Mouse (Mus musculus): ENCODE data around the gene Cln6.

- TF ChIP-seq POLR2A (IDR thresholded peaks at IDR 0.05; ENCODE audit: insufficient read depth, low read depth, low read length) (no peak), CTCF (IDR thresholded peaks at IDR 0.05; ENCODE audit: insufficient read depth, low read depth, low read length) (no peak)
Measured at GRCm38 (mm10) chr9:62843356-62844024, 4.9 kb downstream of the Cln6 start.

Data from olfactory bulb, adult 2 months (tissue).